Mouse (Mus musculus) limb, embryonic 12.5 days (tissue): Measurements from ENCODE around the gene Evc2. TPM values are rescaled to one million over a fixed set of nuclear protein-coding genes. Genes with fewer than 3 reads are reported as not detected.

Source experiments
- ATAC-seq: fragments of 200-750 bp; cut with Nextera tagmentation; 2 replicates; pipeline ENCODE4 v1.8.0; 2017; ENCODE audit warnings: low read depth, moderate TSS enrichment; ENCODE audit not compliant: insufficient number of reproducible peaks, insufficient read depth, low FRiP score, low TSS enrichment
- H3K27ac ChIP-seq: fragments of 300-500 bp; sonication (generic); 2 replicates; pipeline ENCODE4 v1.5.1; 2016; ENCODE audit warnings: mild to moderate bottlenecking, moderate library complexity
- H3K27me3 ChIP-seq: fragments of 300-500 bp; sonication (generic); 2 replicates; pipeline ENCODE4 v1.6.1; 2016; ENCODE audit warnings: mild to moderate bottlenecking, moderate library complexity
- H3K36me3 ChIP-seq: fragments of 300-500 bp; sonication (generic); 2 replicates; pipeline ENCODE4 v1.6.1; 2016; ENCODE audit warnings: mild to moderate bottlenecking, moderate library complexity
- H3K4me1 ChIP-seq: fragments of 300-500 bp; sonication (generic); replicated peaks from 2 replicates; pipeline ENCODE4 v1.6.1; 2016
- H3K4me2 ChIP-seq: fragments of 300-500 bp; sonication (generic); 2 replicates; pipeline ENCODE4 v1.6.1; 2016; ENCODE audit warnings: mild to moderate bottlenecking, moderate library complexity
- H3K4me3 ChIP-seq: fragments of 300-500 bp; sonication (generic); replicated peaks from 2 replicates; pipeline ENCODE4 v1.5.1; 2016; ENCODE audit warnings: mild to moderate bottlenecking
- H3K9ac ChIP-seq: fragments of 300-500 bp; sonication (generic); replicated peaks from 2 replicates; pipeline ENCODE4 v1.6.1; 2016; ENCODE audit warnings: mild to moderate bottlenecking, moderate library complexity
- H3K9me3 ChIP-seq: fragments of 300-500 bp; sonication (generic); 2 replicates; pipeline ENCODE4 v1.6.1; 2016; ENCODE audit warnings: mild to moderate bottlenecking, moderate library complexity
- WGBS: fragments of 180-500 bp; shearing (Covaris S2); methylation state at CpG from one replicate; pipeline ENCODE4 v1.1.7; 2016; 5-methylcytosine and 5-hydroxymethylcytosine counted together
- polyA plus RNA-seq: library from polyadenylated mRNA; unstranded; fragments of >200 nt; fragmentation: Nextera tagmentation; extraction: Ambion mirVana; gene quantifications from 2 replicates; pipeline ENCODE4 v1.2.1, GENCODE M21; 2016

Gene Evc2
- polyA plus RNA-seq, 1 experiment from 2014 or later, result 24.2 TPM

DNA sequence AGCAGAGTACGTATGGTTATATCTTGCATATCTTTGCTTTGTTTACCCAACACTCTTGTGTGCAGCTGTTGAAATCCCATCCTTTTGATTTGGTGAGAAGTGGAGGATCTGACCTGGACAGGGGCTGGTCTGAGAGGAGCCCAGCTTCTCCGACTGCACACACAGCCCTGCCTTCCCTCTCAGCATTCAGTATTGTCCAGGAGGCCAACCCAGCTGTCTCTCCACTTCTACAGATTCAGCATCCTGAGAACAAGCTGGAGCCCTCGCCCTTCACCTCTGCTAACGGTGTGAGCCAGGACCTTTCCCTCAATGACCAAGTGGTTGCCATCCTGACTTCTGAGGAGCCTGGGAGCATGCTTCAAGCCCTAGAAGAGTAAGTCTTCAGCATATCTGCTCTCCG lies 25.0 kb downstream of the Evc2 start:
- Histone ChIP-seq H3K4me1 (peaks cover 10% of the 10 kb centered on the region; the same call in 1 of the 2 replicates), H3K27ac (no peak overlapping the region), H3K9me3 (no peaks in the 10 kb centered on the region), H3K4me2 (no peak overlapping the region), H3K36me3 (peaks cover 40% of the 10 kb centered on the region), H3K9ac (no peak overlapping the region), H3K4me3 (no peak overlapping the region), H3K27me3 (no peaks in the 10 kb centered on the region)
- WGBS, result 93% methylated on average over 5 of the region's 5 CpGs
- ATAC-seq, result no peak

DNA sequence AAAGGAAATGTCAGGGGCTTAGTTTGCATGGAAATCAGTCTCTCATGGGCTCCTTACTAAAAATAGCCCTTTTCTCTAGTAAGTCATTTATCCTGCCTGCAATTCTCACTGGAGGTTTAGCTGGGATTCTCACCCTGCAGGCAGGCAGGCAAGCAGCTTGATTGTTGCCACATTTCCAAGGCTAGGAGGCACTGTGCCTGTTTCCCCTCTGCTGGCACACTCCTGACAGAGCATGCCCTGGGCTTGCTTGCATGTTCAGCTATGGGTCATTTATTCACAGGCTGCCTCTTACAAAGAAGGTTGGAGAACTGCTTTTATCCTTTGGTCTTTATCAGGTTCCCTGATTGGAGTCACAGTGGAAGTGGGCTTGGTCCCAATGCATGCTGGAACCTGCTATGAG lies 27.5 kb downstream of the Evc2 start:
- Histone ChIP-seq H3K9ac (no peak overlapping the region), H3K4me2 (no peak overlapping the region), H3K36me3 (peaks cover 38% of the 10 kb centered on the region), H3K9me3 (no peaks in the 10 kb centered on the region), H3K4me1 (peaks cover 10% of the 10 kb centered on the region; the same call in 1 of the 2 replicates), H3K4me3 (no peak overlapping the region), H3K27me3 (no peaks in the 10 kb centered on the region), H3K27ac (peak overlapping the region; percentile 59; the same call in 1 of the 2 replicates)
- no peak for ATAC-seq

DNA sequence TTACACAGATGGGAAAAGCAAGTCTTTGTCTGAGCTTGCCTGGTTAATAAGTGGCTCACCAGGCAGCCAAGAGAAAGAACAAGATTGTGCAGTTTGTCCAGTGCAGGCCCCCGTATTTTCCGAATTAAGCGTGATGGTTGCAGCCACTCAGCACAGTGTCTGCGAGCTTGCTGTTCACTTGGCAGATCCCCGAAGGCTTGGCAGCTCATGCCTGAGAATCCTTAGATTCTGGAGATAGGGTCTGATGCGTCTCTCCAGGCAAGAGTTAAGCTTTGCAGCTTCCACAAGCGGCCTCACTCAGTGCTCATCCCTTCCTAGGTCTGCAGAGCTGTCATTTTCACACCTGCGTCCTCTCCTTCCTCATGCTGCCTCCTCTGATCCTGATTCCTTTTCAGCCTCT lies 30.5 kb downstream of the Evc2 start:
- Histone ChIP-seq H3K9ac (no peak overlapping the region), H3K27me3 (no peaks in the 10 kb centered on the region), H3K36me3 (peaks cover 61% of the 10 kb centered on the region), H3K4me1 (peaks cover 10% of the 10 kb centered on the region; the same call in 1 of the 2 replicates), H3K27ac (no peak overlapping the region), H3K4me2 (no peak overlapping the region), H3K9me3 (no peaks in the 10 kb centered on the region), H3K4me3 (no peak overlapping the region)
- no peak for ATAC-seq
- WGBS, result 84% methylated on average over 8 of the region's 8 CpGs

DNA sequence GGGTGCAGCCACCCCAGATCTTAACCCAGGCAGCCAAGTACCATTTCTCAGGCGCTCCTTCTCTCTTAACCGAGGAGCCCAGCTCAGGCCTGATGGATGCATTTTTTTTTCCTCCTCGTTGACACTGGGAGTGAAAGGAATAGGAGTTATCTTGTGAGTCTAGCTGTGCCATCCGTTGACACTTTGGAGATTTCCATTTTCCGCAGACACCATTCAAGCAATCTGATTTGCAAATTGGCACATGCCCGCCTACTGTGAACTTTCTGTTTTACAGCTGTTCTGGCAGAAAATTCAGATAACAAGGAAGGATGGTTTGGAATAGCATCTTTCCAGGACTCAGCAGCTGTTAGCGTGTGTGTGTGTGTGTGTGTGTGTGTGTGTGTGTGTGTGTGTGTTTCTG lies 39.1 kb downstream of the Evc2 start:
- H3K9ac ChIP-seq, result no peak overlapping the region
- H3K4me1 ChIP-seq, result no peaks in the 10 kb centered on the region
- WGBS, result 87% methylated on average over 7 of the region's 7 CpGs
- H3K4me2 ChIP-seq, result no peak overlapping the region
- H3K27me3 ChIP-seq, result no peaks in the 10 kb centered on the region
- no peaks in the 10 kb centered on the region; the same call in 1 of the 2 replicates for H3K9me3 ChIP-seq
- no peak overlapping the region for H3K27ac ChIP-seq
- H3K36me3 ChIP-seq, result peaks cover 90% of the 10 kb centered on the region
- no peak overlapping the region for H3K4me3 ChIP-seq
- no peak for ATAC-seq

DNA sequence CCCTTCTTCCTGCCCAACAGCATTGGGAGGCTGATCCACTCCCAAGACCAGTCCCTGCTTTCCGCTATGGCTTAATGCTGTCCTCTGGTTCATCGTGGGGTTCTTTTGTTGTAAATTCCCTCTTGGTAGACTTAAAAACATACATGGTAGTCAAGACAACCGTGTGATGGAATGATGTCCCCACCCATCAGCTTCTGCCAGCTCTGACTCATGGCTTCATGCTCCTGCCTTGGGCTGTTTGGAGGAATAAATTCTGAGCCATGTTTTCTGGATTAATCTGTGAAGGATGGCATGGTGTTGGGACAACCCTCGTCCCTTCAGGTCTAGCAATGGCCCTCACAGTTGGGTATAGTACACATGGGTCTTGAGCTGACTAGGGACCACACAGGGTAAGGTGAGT lies 42.3 kb downstream of the Evc2 start:
- H3K9me3 ChIP-seq, result no peaks in the 10 kb centered on the region
- WGBS, result 89% methylated on average over 4 of the region's 4 CpGs
- H3K9ac ChIP-seq, result no peak overlapping the region
- no peaks in the 10 kb centered on the region for H3K4me1 ChIP-seq
- no peaks in the 10 kb centered on the region for H3K27me3 ChIP-seq
- H3K4me2 ChIP-seq, result no peak overlapping the region
- no peak for ATAC-seq
- no peak overlapping the region for H3K4me3 ChIP-seq
- H3K27ac ChIP-seq, result no peak overlapping the region
- peaks cover 94% of the 10 kb centered on the region for H3K36me3 ChIP-seq

DNA sequence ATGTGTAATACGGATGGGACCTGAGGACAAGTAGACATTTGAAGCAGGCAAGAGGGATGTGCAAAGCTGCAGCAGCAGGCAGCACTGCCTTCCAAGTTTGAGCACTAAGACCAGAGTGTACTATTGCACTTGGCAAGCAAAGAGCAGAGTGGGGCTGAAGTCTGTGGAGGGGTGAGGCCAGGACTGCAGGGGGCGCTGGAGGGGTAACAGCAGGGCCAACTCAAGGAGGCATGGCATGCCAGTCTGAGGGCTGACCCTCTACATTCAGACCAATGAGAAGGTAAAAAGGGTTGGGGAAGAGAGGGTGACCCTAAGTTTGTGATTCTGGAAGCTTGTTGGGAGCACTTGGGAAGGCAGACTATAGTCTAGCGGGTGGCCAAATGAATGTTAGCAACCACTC lies 45.3 kb downstream of the Evc2 start:
- Histone ChIP-seq H3K36me3 (peaks cover 96% of the 10 kb centered on the region), H3K4me3 (no peak overlapping the region), H3K9ac (no peak overlapping the region), H3K9me3 (no peaks in the 10 kb centered on the region), H3K27ac (no peak overlapping the region), H3K4me2 (no peak overlapping the region), H3K4me1 (no peaks in the 10 kb centered on the region), H3K27me3 (no peaks in the 10 kb centered on the region)
- 84% methylated on average over 3 of the region's 3 CpGs for WGBS
- no peak for ATAC-seq

DNA sequence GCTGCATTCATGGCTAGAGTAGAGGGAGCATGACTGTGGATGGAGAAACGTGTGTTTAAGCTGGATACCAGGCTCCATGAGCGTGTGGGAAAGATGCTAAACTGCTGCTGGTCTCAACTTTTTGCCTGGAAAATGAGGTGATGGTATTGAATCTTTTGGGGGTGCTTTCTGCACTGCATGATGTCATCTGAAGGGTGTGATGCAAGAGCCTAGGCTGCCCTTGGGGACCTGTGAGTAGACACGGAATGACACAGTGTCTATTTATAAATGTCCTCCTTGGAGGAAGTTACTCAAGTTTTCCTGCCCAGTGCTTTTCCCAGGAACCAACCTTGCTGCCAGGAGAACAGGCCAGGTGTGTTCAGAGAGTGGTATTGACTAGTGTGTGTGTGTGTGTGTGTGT lies 50.3 kb downstream of the Evc2 start:
- no peak overlapping the region for H3K4me2 ChIP-seq
- H3K9ac ChIP-seq, result no peak overlapping the region
- no peak for ATAC-seq
- H3K27me3 ChIP-seq, result no peaks in the 10 kb centered on the region
- peaks cover 7% of the 10 kb centered on the region; the same call in 1 of the 2 replicates for H3K4me1 ChIP-seq
- no peak overlapping the region for H3K27ac ChIP-seq
- 83% methylated on average over 3 of the region's 3 CpGs for WGBS
- H3K9me3 ChIP-seq, result no peaks in the 10 kb centered on the region
- H3K4me3 ChIP-seq, result no peak overlapping the region
- H3K36me3 ChIP-seq, result peaks cover 81% of the 10 kb centered on the region

DNA sequence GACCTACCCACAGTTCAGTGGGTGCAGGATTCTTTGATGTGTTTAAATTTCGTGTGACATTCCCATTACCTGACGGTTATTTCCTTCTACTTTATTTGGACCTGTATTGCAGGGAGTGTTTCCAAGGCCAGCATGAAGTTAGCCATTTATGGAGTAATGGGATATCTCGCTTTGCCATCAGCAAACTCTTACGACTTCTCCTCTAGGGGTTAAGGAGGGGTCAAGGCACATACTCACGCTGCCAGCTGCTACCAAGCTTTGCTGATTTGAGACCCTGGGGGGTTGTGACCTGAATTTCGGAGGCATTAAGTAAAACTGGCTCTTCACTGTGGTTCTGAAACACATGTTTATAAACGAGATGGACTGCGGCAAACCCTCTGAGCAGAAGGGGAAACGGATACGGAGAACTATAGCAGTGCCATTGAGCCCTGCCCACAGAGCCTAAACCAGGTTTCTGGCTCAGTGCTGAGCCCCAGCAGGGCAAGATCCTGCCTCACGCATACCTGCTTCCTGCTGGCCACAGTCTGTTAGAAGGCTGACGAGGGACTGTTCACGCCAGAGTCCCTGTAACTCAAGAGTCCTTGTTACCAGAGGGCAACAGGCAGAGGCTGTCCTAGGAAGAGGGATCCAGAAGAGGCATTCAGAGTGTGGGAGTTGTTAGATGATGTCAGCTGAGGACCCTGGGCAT lies 51.7 kb downstream of the Evc2 start:
- Histone ChIP-seq H3K9me3 (no peaks in the 10 kb centered on the region), H3K9ac (no peak overlapping the region), H3K4me3 (no peak overlapping the region), H3K27ac (no peak overlapping the region), H3K27me3 (no peaks in the 10 kb centered on the region), H3K36me3 (peaks cover 73% of the 10 kb centered on the region), H3K4me2 (no peak overlapping the region), H3K4me1 (peaks cover 7% of the 10 kb centered on the region; the same call in 1 of the 2 replicates)
- no peak for ATAC-seq
- 51% methylated on average over 13 of the region's 13 CpGs for WGBS

DNA sequence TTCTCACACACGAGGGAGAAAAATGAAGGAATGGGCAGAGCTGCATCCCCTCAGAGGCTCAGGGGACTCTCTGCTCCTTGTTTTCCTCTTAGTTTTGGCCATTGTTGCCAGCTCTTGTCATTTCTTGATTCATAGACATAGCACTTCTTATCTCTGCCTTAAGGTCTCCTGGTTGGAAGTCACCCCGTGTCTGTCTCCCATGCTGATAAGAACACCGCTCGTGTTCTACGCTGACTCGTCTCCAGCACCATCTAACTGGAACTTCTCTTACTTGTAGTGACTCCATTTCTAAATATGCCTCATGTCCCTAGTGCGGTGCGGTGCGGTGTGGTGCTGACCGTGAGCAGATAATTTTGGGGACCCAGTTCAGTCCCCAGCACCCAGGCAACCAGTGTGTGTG lies 52.6 kb downstream of the Evc2 start:
- no peaks in the 10 kb centered on the region for H3K27me3 ChIP-seq
- no peak overlapping the region for H3K4me3 ChIP-seq
- H3K9me3 ChIP-seq, result no peaks in the 10 kb centered on the region
- H3K27ac ChIP-seq, result no peak overlapping the region
- peaks cover 7% of the 10 kb centered on the region; the same call in 1 of the 2 replicates for H3K4me1 ChIP-seq
- peaks cover 73% of the 10 kb centered on the region for H3K36me3 ChIP-seq
- H3K9ac ChIP-seq, result no peak overlapping the region
- 94% methylated on average over 10 of the region's 10 CpGs for WGBS
- no peak for ATAC-seq
- H3K4me2 ChIP-seq, result no peak overlapping the region

DNA sequence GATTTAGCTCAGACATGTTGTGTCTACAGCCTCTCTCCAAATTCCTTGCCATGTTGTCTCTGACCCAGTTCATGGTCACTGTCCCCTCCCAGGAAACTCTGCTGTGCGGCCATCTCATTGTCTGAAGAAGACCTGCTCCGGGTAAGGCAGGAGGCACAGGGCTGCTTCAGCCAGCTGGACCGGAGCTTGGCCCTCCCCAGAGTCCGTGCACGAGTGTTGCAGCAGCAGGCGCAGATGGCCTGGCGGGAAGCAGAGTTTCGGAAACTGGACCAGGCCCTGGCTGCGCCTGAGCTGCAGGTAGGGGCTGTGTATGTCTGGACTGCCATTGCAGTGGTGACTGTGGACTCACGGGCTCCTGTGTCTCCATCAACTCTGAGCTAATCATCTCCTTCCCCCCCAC lies 53.6 kb downstream of the Evc2 start:
- Histone ChIP-seq H3K27ac (no peak overlapping the region), H3K4me2 (no peak overlapping the region), H3K4me1 (peaks cover 7% of the 10 kb centered on the region; the same call in 1 of the 2 replicates), H3K27me3 (no peaks in the 10 kb centered on the region), H3K9me3 (no peaks in the 10 kb centered on the region), H3K9ac (no peak overlapping the region), H3K36me3 (peaks cover 73% of the 10 kb centered on the region), H3K4me3 (no peak overlapping the region)
- ATAC-seq, result no peak
- WGBS, result 93% methylated on average over 10 of the region's 10 CpGs

DNA sequence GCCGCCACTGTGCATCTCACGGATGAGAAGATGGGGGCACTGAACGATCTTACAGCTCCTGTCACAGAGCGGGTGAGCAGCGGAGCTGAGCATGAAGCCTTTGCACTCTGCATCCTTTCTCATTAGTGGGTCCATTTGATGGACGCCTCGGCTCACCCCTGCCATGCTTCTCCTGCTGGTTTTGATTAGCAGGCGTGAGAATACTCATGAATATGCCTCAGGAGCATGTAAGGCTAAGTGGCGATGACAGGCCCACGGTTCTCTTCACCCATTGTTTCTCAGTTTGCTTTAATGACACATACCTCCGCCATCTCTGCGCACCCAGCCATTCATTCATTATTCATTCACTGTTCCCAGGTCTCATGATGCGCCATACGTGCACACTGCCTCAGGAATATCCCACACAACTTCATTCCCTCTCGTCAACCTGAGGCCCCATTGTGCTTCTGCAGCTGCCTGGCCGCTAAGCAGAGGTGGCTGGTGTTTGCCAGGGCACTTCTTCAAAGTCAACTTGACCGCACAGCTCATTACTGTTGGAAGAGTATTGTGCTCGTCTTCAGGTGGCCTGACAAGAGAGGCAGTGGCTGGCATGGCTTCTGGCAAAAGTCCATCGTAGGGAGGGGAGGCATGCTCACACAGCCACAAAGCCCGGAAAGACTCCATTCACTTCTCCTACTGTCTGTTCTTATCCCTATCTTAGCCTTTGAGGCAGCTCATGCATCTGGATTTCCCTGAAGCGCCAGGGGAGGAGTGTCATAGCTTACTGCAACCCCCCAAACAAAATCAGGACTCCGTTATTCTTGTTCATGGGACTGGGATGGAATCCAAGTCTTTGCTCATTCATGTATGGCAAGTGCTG lies 57.1 kb downstream of the Evc2 start:
- H3K4me2 ChIP-seq, result no peak overlapping the region
- no peak overlapping the region for H3K9ac ChIP-seq
- no peaks in the 10 kb centered on the region for H3K27me3 ChIP-seq
- no peak for ATAC-seq
- no peak overlapping the region for H3K27ac ChIP-seq
- H3K4me1 ChIP-seq, result no peaks in the 10 kb centered on the region
- 77% methylated on average over 22 of the region's 22 CpGs for WGBS
- peaks cover 65% of the 10 kb centered on the region for H3K36me3 ChIP-seq
- H3K4me3 ChIP-seq, result no peak overlapping the region
- H3K9me3 ChIP-seq, result no peaks in the 10 kb centered on the region
